Mouse (Mus musculus) liver, postnatal 0 days (tissue): ENCODE measurements at regions not wholly inside any gene's neighbourhood (a gene's known extent, or its start where the extent isn't known, plus 50 kb on each side); places are given as distances from the start of the nearest gene placed in this dataset.

Source experiments
- ATAC-seq: fragments of 200-750 bp; cut with Nextera tagmentation; 2 replicates; pipeline ENCODE4 v1.8.0; 2017; ENCODE audit warnings: mild to moderate bottlenecking, moderate library complexity
- DNase-seq: peaks from one replicate; pipeline ENCODE4 v3.0.0-alpha.2; 2016
- H3K27ac ChIP-seq: fragments of 300-500 bp; sonication (generic); 2 replicates; pipeline ENCODE4 v1.5.1; 2014; ENCODE audit warnings: antibody characterized with exemption, moderate library complexity, mild to moderate bottlenecking, low read depth
- H3K27me3 ChIP-seq: fragments of 300-500 bp; sonication (generic); 2 replicates; pipeline ENCODE4 v1.6.1; 2014; ENCODE audit warnings: low read length, control low read depth, mixed read lengths; ENCODE audit not compliant: insufficient read depth
- H3K36me3 ChIP-seq: fragments of 300-500 bp; sonication (generic); replicated peaks from 2 replicates; pipeline ENCODE4 v1.6.1; 2014; ENCODE audit warnings: mild to moderate bottlenecking, control low read depth, low read length, moderate library complexity, mixed read lengths; ENCODE audit not compliant: insufficient read depth
- H3K4me1 ChIP-seq: fragments of 300-500 bp; sonication (generic); 2 replicates; pipeline ENCODE4 v1.6.1; 2014; ENCODE audit warnings: antibody characterized with exemption, mild to moderate bottlenecking, control low read depth; ENCODE audit not compliant: insufficient read depth
- H3K4me2 ChIP-seq: fragments of 300-500 bp; sonication (generic); 2 replicates; pipeline ENCODE4 v1.6.1; 2014; ENCODE audit warnings: low read depth, mild to moderate bottlenecking, low read length, moderate library complexity, mixed read lengths
- H3K4me3 ChIP-seq: fragments of 300-500 bp; sonication (generic); 2 replicates; pipeline ENCODE4 v1.5.1; 2014; ENCODE audit warnings: low read depth, low read length
- H3K9ac ChIP-seq: fragments of 300-500 bp; sonication (generic); replicated peaks from 2 replicates; pipeline ENCODE4 v1.6.1; 2014; ENCODE audit warnings: mild to moderate bottlenecking, moderate library complexity
- H3K9me3 ChIP-seq: fragments of 300-500 bp; sonication (generic); 2 replicates; pipeline ENCODE4 v1.6.1; 2016; ENCODE audit warnings: mild to moderate bottlenecking, control low read depth, low read length, mixed read lengths
- CTCF ChIP-seq: sonication (generic); IDR thresholded peaks from 2 replicates; pipeline ENCODE4 v1.5.1; 2016; ENCODE audit warnings: antibody characterized with exemption, low read depth
- EP300 ChIP-seq: IDR thresholded peaks from 2 replicates; pipeline ENCODE4 v1.6.1; 2016; ENCODE audit warnings: antibody characterized with exemption, low read depth, mild to moderate bottlenecking
- WGBS: fragments of 180-500 bp; shearing (Covaris S2); extraction: QIAGEN DNeasy Blood & Tissue Kit; methylation state at CpG from one replicate; pipeline ENCODE4 v1.1.7; 2014; ENCODE audit not compliant: insufficient replicate concordance; 5-methylcytosine and 5-hydroxymethylcytosine counted together

DNA sequence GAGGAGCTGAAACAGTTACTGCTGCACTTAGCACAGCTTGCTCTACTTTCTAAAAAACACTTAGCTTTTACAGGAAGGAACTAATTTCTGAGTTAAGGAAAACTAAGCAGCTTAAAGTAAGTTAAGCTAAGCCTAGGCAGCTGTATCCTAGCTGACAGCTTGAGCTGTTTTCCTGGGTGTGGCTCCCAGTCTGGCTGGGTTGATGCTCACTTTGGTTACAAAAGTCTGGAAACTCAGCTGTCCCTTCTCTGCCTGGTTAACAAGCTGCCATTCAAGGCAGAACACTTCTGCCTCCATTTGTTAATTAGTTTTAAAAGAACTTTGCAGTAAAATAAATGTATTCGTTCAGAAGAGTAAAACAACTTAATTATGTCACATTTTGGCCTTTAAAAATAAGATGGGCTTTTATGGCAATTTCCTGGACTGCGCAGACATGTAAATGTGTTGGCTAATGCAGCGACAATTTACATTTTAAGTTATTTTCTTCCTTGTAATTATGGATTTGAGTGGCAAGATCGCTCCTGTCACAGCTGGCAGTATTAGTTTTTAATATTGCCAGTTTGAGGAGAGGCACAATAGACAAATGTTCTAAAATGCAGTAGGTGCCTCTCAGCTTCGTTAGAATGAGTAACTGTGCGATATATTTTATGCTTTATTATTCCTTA lies 406.2 kb downstream of the Hace1 start:
- WGBS = 75% methylated on average over 6 of the region's 6 CpGs
- DNase-seq = no peak
- no peaks in the 10 kb centered on the region for H3K9me3 ChIP-seq

GRCm38 (mm10) chr10:45986341-45986740 lies 408.7 kb downstream of the Hace1 start:
- no peaks in the 10 kb centered on the region for H3K9me3 ChIP-seq
- H3K27me3 ChIP-seq = no peaks in the 10 kb centered on the region
- DNase-seq = no peak
- H3K27ac ChIP-seq = no peak overlapping the region
- WGBS = 79% methylated on average over 2 of the region's 2 CpGs
- no peak overlapping the region for H3K9ac ChIP-seq
- ATAC-seq = no peak
- H3K4me2 ChIP-seq = no peak overlapping the region
- no peaks in the 10 kb centered on the region for H3K36me3 ChIP-seq
- TF ChIP-seq EP300 = no peak
- TF ChIP-seq CTCF = no peak
- no peaks in the 10 kb centered on the region for H3K4me1 ChIP-seq
- H3K4me3 ChIP-seq = no peak overlapping the region

More for the DNA sequence above, 406.2 kb downstream of the Hace1 start:
- TF ChIP-seq CTCF (no peak), EP300 (no peak)
- H3K4me3 ChIP-seq = no peak overlapping the region
- no peak overlapping the region for H3K4me2 ChIP-seq
- no peaks in the 10 kb centered on the region for H3K36me3 ChIP-seq
- H3K27ac ChIP-seq = no peak overlapping the region
- no peak overlapping the region for H3K9ac ChIP-seq
- H3K27me3 ChIP-seq = no peaks in the 10 kb centered on the region
- ATAC-seq = no peak
- no peaks in the 10 kb centered on the region for H3K4me1 ChIP-seq

DNA sequence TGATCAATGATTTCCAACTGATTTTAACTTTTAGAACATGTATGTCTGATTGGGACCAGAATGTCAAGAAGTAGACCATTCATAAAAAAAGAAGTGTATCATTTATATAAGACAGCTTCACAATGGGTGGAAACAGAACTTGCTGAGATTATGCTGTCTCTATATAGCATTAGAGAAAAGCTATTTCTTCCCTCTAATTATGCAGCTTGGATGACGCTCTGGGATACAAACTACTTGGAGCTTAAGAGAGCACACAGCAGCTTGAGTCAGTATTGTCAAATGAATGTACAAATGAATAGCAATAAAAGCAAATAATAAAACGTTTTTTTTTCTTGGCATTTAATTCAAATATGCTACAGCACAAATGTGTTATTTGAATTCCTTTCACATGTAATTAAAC lies 428.7 kb downstream of the Hace1 start:
- Histone ChIP-seq H3K27ac (no peak overlapping the region), H3K27me3 (no peaks in the 10 kb centered on the region), H3K36me3 (no peaks in the 10 kb centered on the region), H3K9me3 (no peaks in the 10 kb centered on the region), H3K4me3 (no peak overlapping the region), H3K4me1 (no peaks in the 10 kb centered on the region), H3K9ac (no peak overlapping the region), H3K4me2 (no peak overlapping the region)
- no peak for ATAC-seq
- no peak for TF ChIP-seq CTCF
- TF ChIP-seq EP300 = no peak
- no peak for DNase-seq
- 48% methylated on average over 2 of the region's 2 CpGs for WGBS

DNA sequence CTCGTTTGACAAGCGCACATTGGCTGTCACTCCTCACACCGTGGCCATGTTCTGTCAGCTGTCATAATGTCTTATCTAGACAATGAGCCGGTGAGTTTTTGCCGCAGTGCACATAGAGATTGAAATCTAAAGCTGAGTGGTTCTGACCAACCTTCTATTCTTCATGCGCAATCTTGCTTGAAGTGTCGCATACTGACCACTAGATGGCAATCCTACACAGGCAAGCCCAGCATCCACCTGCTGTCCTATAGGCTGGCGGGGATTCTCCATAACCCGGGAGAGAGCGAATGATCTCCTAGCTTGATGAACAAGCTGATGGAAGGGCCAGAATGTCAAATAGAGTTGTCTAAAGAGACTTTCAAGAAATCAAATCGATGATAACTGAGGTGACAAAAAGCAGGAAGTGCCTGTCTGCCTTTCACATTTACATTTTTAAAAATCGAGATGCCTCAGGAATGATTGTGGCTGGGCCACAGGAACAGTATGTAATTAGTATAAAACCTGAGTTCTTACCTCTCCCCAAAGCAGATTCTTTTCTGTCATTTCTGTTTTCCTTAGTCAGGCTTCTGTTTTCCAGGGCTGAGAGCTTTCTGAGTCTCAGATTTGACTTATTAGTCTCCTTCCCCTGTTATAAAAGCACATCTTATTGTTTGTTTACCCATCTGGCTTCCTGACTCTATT lies 434.4 kb downstream of the Hace1 start:
- WGBS = 21% methylated on average over 12 of the region's 12 CpGs
- peak; percentile 16 for DNase-seq

DNA sequence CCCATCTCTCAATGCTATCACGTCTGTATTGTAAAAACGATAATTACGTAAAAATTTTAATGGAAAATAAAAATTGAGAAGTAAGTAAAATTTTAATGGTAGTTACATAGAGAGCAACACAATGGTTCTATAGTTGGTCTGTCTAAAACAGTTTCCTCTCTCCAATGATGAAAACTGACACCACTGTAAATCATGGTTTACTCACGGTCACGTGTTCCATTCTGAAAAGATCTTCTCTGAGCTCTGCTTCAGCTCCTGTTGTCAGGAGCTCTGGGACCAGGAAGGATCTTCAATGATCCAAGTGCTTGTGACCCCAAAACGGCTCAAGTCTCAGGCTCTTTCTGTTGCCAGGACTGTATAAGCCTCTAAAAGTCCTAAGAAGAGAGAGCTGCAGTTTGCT lies 435.0 kb downstream of the Hace1 start:
- DNase-seq (no peak), ATAC-seq (no peak)
- Histone ChIP-seq H3K4me3 (no peak overlapping the region), H3K36me3 (no peaks in the 10 kb centered on the region), H3K27me3 (no peaks in the 10 kb centered on the region), H3K4me2 (no peak overlapping the region), H3K9me3 (no peaks in the 10 kb centered on the region), H3K4me1 (no peaks in the 10 kb centered on the region), H3K27ac (no peak overlapping the region), H3K9ac (no peak overlapping the region)
- TF ChIP-seq CTCF (no peak), EP300 (no peak)
- WGBS = 62% methylated on average over 6 of the region's 6 CpGs

More for the DNA sequence above, 434.4 kb downstream of the Hace1 start:
- TF ChIP-seq CTCF = peak; percentile 82
- no peak for TF ChIP-seq EP300
- peak; percentile 29; the same call in 1 of the 2 replicates for ATAC-seq
- Histone ChIP-seq H3K36me3 (no peaks in the 10 kb centered on the region), H3K27me3 (no peaks in the 10 kb centered on the region), H3K9ac (no peak overlapping the region), H3K9me3 (no peaks in the 10 kb centered on the region), H3K27ac (no peak overlapping the region), H3K4me1 (no peaks in the 10 kb centered on the region), H3K4me2 (no peak overlapping the region), H3K4me3 (no peak overlapping the region)

- Histone ChIP-seq H3K36me3 (no peaks in the 10 kb centered on the region), H3K27ac (no peak overlapping the region), H3K4me2 (no peak overlapping the region), H3K4me3 (no peak overlapping the region), H3K9ac (no peak overlapping the region), H3K4me1 (no peaks in the 10 kb centered on the region), H3K27me3 (no peaks in the 10 kb centered on the region), H3K9me3 (no peaks in the 10 kb centered on the region)
- no peak for ATAC-seq
- WGBS = 71% methylated on average over 5 of the region's 5 CpGs
- TF ChIP-seq EP300 (no peak), CTCF (no peak)
- DNase-seq = no peak
Measured at GRCm38 (mm10) chr10:46016295-46016694, 438.7 kb downstream of the Hace1 start.
